Mouse (Mus musculus) kidney, postnatal 36 days (tissue): ENCODE measurements around the gene Gm3526.
"Not testable (repeated sequence)": the region's sequence is repeated elsewhere in the genome, so short reads cannot be mapped to it uniquely, and the experiment has no call there.

Experiments
- DNase-seq, 2 experiments: peaks; one replicate each; pipeline ENCODE4 v3.0.0; 2021 to 2022; ENCODE audit warnings: mixed read lengths in 2 of 2

Gene Gm3526

GRCm38 (mm10) chr14:5260480-5260879 lies at the start of gene Gm3526:
Gene Gm3526, minus strand, starts transcription at chr14:5260580.
- not testable (repeated sequence) for DNase-seq
